Mouse (Mus musculus) gonadal fat pad, adult 2 months (tissue): ENCODE results near the gene Rhof. TPM values are rescaled to one million over a fixed set of nuclear protein-coding genes. Genes with fewer than 3 reads are reported as not detected.
A peak's percentile ranks its signal among the peaks of the same experiment; 100 is the strongest.

Experiments
- DNase-seq: peaks from one replicate; pipeline ENCODE4 v3.0.0-alpha.2; 2012; ENCODE audit warnings: low read depth
- polyA plus RNA-seq: library from polyadenylated mRNA; depleted of rRNA; stranded (reverse); fragments of >200 nt; gene quantifications from 2 replicates; pipeline ENCODE4 v1.2.3, GENCODE M21; 2012

The Rhof gene
- polyA plus RNA-seq, 1 experiment, result 2.7 TPM

GRCm38 (mm10) chr5:123148073-123148722 is 15.7 kb upstream of the Rhof start:
- no peak for DNase-seq

- no peak for DNase-seq
These were observed 15.1 kb upstream of the Rhof start for GRCm38 (mm10) chr5:123147569-123147968.

- no peak for DNase-seq
These were observed 13.9 kb upstream of the Rhof start for GRCm38 (mm10) chr5:123146357-123146756.

GRCm38 (mm10) chr5:123144746-123145590 is 12.5 kb upstream of the Rhof start:
- DNase-seq, result no peak

GRCm38 (mm10) chr5:123143971-123144745 is 11.7 kb upstream of the Rhof start:
- DNase-seq, result no peak

GRCm38 (mm10) chr5:123143251-123143970 is 10.9 kb upstream of the Rhof start:
- no peak for DNase-seq

- DNase-seq, result no peak
These were observed 10.0 kb upstream of the Rhof start, which contains the start of gene Setd1b for GRCm38 (mm10) chr5:123142161-123143157. Setd1b (plus strand) TSS chr5:123142193.

GRCm38 (mm10) chr5:123141555-123142160 is 9.2 kb upstream of the Rhof start:
- no peak for DNase-seq

- DNase-seq, result no peak
These were observed 8.4 kb upstream of the Rhof start for GRCm38 (mm10) chr5:123140694-123141554.

- no peak for DNase-seq
These were observed 7.5 kb upstream of the Rhof start for GRCm38 (mm10) chr5:123139722-123140627.

GRCm38 (mm10) chr5:123138953-123139721 is 6.6 kb upstream of the Rhof start:
- DNase-seq, result no peak

- no peak for DNase-seq
These were observed 5.9 kb upstream of the Rhof start for GRCm38 (mm10) chr5:123138230-123138911.

GRCm38 (mm10) chr5:123137910-123138229 is 5.4 kb upstream of the Rhof start:
- no peak for DNase-seq

GRCm38 (mm10) chr5:123137044-123137909 is 4.8 kb upstream of the Rhof start:
- peak; percentile 71 for DNase-seq

GRCm38 (mm10) chr5:123136361-123137043 is 4.0 kb upstream of the Rhof start:
- DNase-seq, result peak; percentile 83
